Mouse (Mus musculus) heart, embryonic 16.5 days (tissue): ENCODE results near the gene Piezo1. TPM values are rescaled to one million over a fixed set of nuclear protein-coding genes. Genes with fewer than 3 reads are reported as not detected.

Source experiments
- ATAC-seq: fragments of 200-750 bp; cut with Nextera tagmentation; replicated peaks from 2 replicates; pipeline ENCODE4 v1.8.0; 2017; ENCODE audit warnings: moderate number of reproducible peaks; ENCODE audit not compliant: insufficient read depth, low FRiP score; ENCODE audit errors: extremely low read depth
- H3K27ac ChIP-seq: fragments of 300-500 bp; sonication (generic); 2 replicates; pipeline ENCODE4 v1.5.1; 2014; ENCODE audit warnings: mild to moderate bottlenecking, low read length, control low read depth, moderate library complexity
- H3K27me3 ChIP-seq: fragments of 300-500 bp; sonication (generic); 2 replicates; pipeline ENCODE4 v1.6.1; 2014; ENCODE audit warnings: low read length, mixed read lengths; ENCODE audit not compliant: control insufficient read depth, insufficient read depth
- H3K36me3 ChIP-seq: fragments of 300-500 bp; sonication (generic); 2 replicates; pipeline ENCODE4 v1.6.1; 2014; ENCODE audit not compliant: control insufficient read depth, insufficient read depth
- H3K4me1 ChIP-seq: fragments of 300-500 bp; sonication (generic); 2 replicates; pipeline ENCODE4 v1.6.1; 2014; ENCODE audit warnings: low read length, mixed read lengths; ENCODE audit not compliant: control insufficient read depth, insufficient read depth
- H3K4me2 ChIP-seq: fragments of 300-500 bp; sonication (generic); 2 replicates; pipeline ENCODE4 v1.6.1; 2014; ENCODE audit warnings: low read depth, mild to moderate bottlenecking, control low read depth, low read length
- H3K4me3 ChIP-seq: fragments of 300-500 bp; sonication (generic); 2 replicates; pipeline ENCODE4 v1.5.1; 2014; ENCODE audit warnings: mild to moderate bottlenecking, control low read depth, low read length
- H3K9ac ChIP-seq: fragments of 300-500 bp; sonication (generic); 2 replicates; pipeline ENCODE4 v1.6.1; 2014; ENCODE audit warnings: low read length, control low read depth
- H3K9me3 ChIP-seq: fragments of 300-500 bp; sonication (generic); replicated peaks from 2 replicates; pipeline ENCODE4 v1.6.1; 2016; ENCODE audit warnings: low read length; ENCODE audit not compliant: control insufficient read depth
- WGBS: fragments of 180-500 bp; shearing (Covaris S2); extraction: QIAGEN DNeasy Blood & Tissue Kit; methylation state at CpG from one replicate; pipeline ENCODE4 v1.1.7; 2014; 5-methylcytosine and 5-hydroxymethylcytosine counted together
- polyA plus RNA-seq: library from polyadenylated mRNA; unstranded; fragments of >200 nt; fragmentation: Nextera tagmentation; extraction: Ambion mirVana; gene quantifications from 2 replicates; pipeline ENCODE4 v1.2.1, GENCODE M21; 2015

The Piezo1 gene
- polyA plus RNA-seq, 1 experiment from 2014 or later: 13.5 TPM

- WGBS: 74% methylated on average over 8 of the region's 8 CpGs
- peaks cover 23% of the 10 kb centered on the region for H3K4me1 ChIP-seq
- H3K36me3 ChIP-seq: peaks cover 11% of the 10 kb centered on the region
- no peak for ATAC-seq
- no peaks in the 10 kb centered on the region for H3K9me3 ChIP-seq
- H3K4me2 ChIP-seq: peak overlapping the region; percentile 77
- H3K27ac ChIP-seq: peak overlapping the region; percentile 80
- peak overlapping the region; percentile 87; the same call in 1 of the 2 replicates for H3K4me3 ChIP-seq
- H3K9ac ChIP-seq: no peak overlapping the region
- H3K27me3 ChIP-seq: no peaks in the 10 kb centered on the region
These were observed 77.2 kb downstream of the Piezo1 start for GRCm38 (mm10) chr8:122473911-122474421.

DNA sequence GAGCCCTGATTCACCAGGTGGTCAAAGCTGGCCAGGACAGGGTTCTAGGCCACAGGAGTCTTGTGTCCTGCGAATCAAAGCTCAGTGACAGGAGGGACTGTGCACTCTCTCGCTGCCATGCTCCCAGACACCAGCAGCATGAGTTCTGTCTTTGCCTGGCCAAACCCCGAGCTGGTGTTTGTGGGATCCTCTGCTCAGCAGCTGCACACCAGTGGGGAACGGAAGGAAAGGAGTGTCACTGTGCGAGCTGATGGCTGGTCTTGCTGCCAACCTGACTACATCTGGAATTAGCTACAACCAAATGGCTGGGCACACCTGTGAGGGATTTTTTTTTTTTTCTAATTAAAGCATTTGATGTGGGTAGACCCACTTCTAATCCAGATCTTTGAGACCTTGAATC is 80.4 kb downstream of the Piezo1 start:
- 82% methylated on average over 5 of the region's 5 CpGs for WGBS
- Histone ChIP-seq H3K27me3 (no peaks in the 10 kb centered on the region), H3K4me2 (no peak overlapping the region), H3K4me3 (no peak overlapping the region), H3K9me3 (no peaks in the 10 kb centered on the region), H3K4me1 (peaks cover 15% of the 10 kb centered on the region), H3K9ac (no peak overlapping the region), H3K27ac (peak overlapping the region; percentile 30; the same call in 1 of the 2 replicates), H3K36me3 (peaks cover 15% of the 10 kb centered on the region)
- no peak for ATAC-seq

- WGBS: 86% methylated on average over 10 of the region's 10 CpGs
- Histone ChIP-seq H3K9ac (no peak overlapping the region), H3K36me3 (peaks cover 17% of the 10 kb centered on the region), H3K4me1 (peaks cover 14% of the 10 kb centered on the region), H3K27ac (no peak overlapping the region; the same call in 1 of the 2 replicates), H3K9me3 (no peaks in the 10 kb centered on the region), H3K27me3 (no peaks in the 10 kb centered on the region), H3K4me2 (no peak overlapping the region), H3K4me3 (no peak overlapping the region)
- peak; percentile 21; the same call in 1 of the 2 replicates for ATAC-seq
These were observed 81.2 kb downstream of the Piezo1 start for GRCm38 (mm10) chr8:122469965-122470364.

DNA sequence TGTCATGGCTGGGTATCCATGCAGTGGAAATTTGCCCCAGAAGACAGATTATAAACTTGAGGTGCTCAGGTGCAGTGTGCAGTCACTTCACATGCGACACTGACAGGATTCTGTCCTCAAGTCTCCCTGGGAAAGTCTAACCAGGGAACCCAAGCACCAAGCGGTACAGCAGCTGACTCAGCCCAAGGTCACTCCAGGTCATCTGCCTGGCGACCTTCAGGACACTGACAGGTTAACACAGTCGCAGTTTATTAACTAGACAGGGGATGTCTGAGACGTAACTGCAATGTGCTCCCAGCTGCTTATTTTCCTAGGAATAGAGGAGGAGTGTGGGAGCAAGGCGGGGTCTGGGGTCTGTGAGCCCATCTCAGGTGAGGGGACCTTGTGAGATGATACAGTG is 81.7 kb downstream of the Piezo1 start:
- H3K27ac ChIP-seq: no peak overlapping the region
- no peak overlapping the region for H3K4me2 ChIP-seq
- no peak overlapping the region for H3K4me3 ChIP-seq
- H3K9me3 ChIP-seq: no peaks in the 10 kb centered on the region
- H3K27me3 ChIP-seq: no peaks in the 10 kb centered on the region
- 79% methylated on average over 6 of the region's 6 CpGs for whole genome bisulfite sequencing
- H3K4me1 ChIP-seq: peaks cover 8% of the 10 kb centered on the region
- no peak for ATAC-seq
- peaks cover 17% of the 10 kb centered on the region for H3K36me3 ChIP-seq
- no peak overlapping the region for H3K9ac ChIP-seq

DNA sequence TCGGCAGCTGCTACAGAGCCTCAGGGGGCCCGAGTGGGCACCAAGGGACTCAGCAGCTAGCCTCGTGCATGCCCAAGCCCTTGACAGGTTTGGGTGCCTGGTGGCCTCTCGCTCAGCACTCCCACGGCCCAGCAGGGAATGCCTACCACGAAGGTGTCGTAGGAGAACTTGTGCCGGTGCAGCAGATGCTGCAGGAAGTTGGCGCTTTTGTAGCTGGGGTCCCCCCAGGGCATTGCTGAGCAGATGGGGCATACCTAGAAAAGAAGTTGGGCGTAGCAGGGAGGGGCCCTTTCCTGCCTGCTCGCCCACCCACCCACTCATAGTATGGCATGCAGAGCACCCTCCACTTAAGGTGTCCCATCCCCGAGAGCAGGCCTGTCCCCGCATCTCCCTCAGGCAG is 83.3 kb downstream of the Piezo1 start:
- Histone ChIP-seq H3K4me1 (peaks cover 12% of the 10 kb centered on the region), H3K27ac (no peak overlapping the region), H3K36me3 (peaks cover 12% of the 10 kb centered on the region), H3K9ac (no peak overlapping the region), H3K4me2 (no peak overlapping the region), H3K4me3 (no peak overlapping the region), H3K9me3 (no peaks in the 10 kb centered on the region), H3K27me3 (no peaks in the 10 kb centered on the region)
- ATAC-seq: no peak
- WGBS: 85% methylated on average over 13 of the region's 13 CpGs

- peaks cover 12% of the 10 kb centered on the region for H3K36me3 ChIP-seq
- H3K4me2 ChIP-seq: no peak overlapping the region
- H3K4me1 ChIP-seq: peaks cover 32% of the 10 kb centered on the region
- H3K9ac ChIP-seq: no peak overlapping the region
- WGBS: 56% methylated on average over 7 of the region's 7 CpGs
- no peak overlapping the region for H3K4me3 ChIP-seq
- peaks cover 3% of the 10 kb centered on the region; the same call in 1 of the 2 replicates for H3K27me3 ChIP-seq
- no peaks in the 10 kb centered on the region for H3K9me3 ChIP-seq
- H3K27ac ChIP-seq: no peak overlapping the region
- ATAC-seq: no peak
These were observed 86.1 kb downstream of the Piezo1 start for GRCm38 (mm10) chr8:122464985-122465384.

DNA sequence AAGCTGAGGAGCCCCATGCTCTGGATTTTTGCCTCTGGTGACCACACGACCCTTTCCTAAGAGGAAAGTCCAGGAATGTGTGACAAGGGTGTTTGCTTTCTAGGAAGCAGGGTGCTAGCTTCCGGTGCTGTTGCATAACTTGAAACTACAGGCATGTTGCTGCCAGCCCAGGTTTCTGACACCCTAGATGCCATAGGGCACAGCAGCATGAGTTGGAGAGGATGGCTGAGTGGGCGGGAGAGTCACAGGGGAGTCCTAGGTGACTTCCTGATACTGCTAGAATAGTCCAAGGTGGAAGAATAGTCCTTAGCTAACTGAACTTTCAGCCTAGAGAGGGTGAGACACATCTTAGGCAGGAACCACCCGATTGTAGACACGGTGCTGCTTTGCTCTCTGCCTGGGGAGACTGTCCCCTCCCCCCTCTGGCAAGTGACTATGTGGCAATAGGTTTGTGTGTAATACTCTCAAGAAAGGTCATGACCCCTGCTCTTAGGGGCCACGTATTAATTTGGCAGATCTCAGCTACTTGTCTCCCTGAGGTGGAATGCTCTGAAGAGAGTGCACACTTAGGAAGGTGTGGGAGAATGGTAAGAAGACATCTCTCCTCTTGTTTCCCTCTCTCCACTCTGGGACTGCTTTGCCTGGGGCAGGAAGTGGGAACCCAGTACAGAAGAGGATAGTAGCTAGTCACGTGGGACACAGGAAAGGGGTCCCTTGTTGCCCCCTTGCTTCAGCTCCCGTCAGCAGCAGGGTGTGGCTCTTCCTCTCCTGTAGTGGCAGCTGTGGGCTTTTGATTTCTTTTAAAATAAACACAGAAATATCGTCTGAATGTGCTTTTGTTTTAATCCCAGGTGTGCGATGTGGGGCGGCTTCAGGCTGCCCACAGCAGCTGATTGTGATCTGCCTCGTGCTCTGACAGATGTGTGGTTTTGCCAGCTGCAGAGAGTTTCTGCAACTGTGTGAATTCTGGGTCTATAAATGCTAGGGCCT is 87.2 kb downstream of the Piezo1 start:
- H3K36me3 ChIP-seq: peaks cover 12% of the 10 kb centered on the region
- H3K4me1 ChIP-seq: peaks cover 34% of the 10 kb centered on the region
- H3K4me3 ChIP-seq: no peak overlapping the region
- H3K27me3 ChIP-seq: peaks cover 3% of the 10 kb centered on the region; the same call in 1 of the 2 replicates
- H3K9me3 ChIP-seq: no peaks in the 10 kb centered on the region
- H3K4me2 ChIP-seq: no peak overlapping the region
- no peak overlapping the region for H3K9ac ChIP-seq
- ATAC-seq: 0 out of 2 replicates have a peak, but pooled peaks have one; percentile 21
- no peak overlapping the region; the same call in 1 of the 2 replicates for H3K27ac ChIP-seq
- WGBS: 33% methylated on average over 12 of the region's 12 CpGs

DNA sequence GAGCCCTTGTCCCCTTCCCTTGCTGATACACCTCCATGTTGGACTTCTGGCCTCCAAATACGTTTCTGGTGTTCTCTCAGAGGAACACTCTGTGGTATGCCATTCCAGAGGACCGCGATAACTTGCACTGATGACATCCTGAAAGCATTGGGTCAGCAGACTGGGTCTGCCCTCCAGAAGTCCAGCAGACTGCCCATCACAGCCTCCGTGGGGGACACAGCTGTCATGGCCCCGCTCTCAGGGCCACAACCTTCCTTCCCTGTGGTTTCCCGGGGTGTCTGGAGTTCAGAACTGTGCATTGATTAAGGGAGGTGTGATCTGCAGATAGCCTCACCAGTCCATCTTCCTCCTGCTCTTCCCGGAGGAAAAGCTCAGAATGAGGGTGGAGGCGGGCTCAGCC is 88.6 kb downstream of the Piezo1 start:
- H3K9me3 ChIP-seq: no peaks in the 10 kb centered on the region
- peaks cover 8% of the 10 kb centered on the region; the same call in 1 of the 2 replicates for H3K36me3 ChIP-seq
- H3K9ac ChIP-seq: no peak overlapping the region
- peaks cover 8% of the 10 kb centered on the region; the same call in 1 of the 2 replicates for H3K27me3 ChIP-seq
- H3K4me1 ChIP-seq: peaks cover 34% of the 10 kb centered on the region
- H3K27ac ChIP-seq: no peak overlapping the region
- WGBS: 62% methylated on average over 8 of the region's 8 CpGs
- no peak overlapping the region for H3K4me3 ChIP-seq
- no peak overlapping the region for H3K4me2 ChIP-seq
- ATAC-seq: no peak
